Mouse (Mus musculus) urinary bladder, postnatal 4 days (tissue): ENCODE results near the gene Atg5.
"Not testable (repeated sequence)": the region's sequence is repeated elsewhere in the genome, so short reads cannot be mapped to it uniquely, and the experiment has no call there.

Experiments
- DNase-seq, 2 experiments: peaks; one replicate each; pipeline ENCODE4 v3.0.0; 2021 to 2022; ENCODE audit warnings: low spot score in 2 of 2

Atg5 gene

DNA sequence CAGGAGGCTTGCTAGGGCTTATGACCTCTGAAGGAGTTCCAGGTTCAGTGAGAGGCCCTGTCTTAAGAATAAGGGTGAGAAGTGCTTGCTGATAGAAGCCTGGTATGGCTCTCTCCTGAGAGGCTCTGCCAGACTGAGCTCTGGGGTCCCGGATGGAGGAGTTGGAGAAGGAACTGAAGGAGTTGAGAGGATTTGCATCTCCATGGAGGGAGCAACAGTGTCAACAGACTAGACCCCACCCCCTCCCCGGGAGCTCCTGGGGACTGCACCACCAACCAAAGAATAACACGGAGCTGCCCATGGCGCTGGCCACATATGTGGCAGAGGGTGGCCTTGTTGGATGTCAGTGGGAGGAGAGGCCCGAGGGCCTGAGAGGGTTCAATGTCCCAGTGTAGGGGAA, 47.1 kb downstream of the Atg5 start:
- no peak for DNase-seq

DNA sequence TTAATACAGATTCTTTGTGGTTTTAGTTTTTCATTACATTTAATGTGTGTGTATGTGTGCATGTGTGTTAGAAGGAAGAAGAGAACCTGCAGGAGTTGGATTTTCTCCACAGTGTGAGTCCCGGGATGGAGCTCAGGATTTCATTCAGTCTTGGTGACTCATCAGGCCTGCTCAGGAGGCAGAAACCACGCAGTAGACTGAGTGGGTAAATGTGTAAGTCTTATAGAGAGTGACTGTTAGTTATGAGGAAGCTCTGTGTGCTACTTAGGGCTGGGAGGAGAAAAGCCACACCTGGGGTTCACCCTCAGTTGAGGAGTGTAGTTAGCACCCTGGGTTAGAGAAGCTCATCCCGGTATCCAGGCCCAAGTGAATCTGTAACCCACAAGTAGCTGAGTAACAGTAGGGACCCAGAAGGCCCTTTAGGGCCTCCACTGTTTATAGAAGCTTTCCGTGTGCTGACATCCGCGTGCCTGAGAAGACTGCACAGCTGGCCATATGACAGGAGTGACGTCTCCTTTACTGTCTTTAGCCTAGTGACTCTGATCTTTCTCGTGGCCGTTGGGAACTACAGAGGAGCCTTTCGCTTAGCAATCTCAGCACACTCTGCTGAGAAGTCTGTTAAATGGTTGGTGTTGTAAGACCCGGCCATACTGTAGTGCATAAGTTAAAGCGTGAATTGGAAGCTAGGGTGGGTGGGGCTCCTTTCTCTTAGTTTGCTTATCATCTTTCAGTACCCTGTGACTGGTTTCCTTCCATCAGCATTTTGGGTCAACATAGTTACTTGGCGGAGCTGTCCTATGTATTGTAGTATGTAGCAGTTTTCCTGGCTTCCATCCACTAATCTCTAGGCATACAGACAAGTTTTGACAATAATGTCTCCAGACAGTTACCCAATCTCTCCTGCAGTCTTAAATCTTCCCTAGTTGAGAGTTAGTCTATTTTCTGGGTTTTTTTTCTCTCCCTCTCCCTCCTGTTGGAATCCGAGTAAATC, 48.4 kb downstream of the Atg5 start:
- no peak for DNase-seq

DNA sequence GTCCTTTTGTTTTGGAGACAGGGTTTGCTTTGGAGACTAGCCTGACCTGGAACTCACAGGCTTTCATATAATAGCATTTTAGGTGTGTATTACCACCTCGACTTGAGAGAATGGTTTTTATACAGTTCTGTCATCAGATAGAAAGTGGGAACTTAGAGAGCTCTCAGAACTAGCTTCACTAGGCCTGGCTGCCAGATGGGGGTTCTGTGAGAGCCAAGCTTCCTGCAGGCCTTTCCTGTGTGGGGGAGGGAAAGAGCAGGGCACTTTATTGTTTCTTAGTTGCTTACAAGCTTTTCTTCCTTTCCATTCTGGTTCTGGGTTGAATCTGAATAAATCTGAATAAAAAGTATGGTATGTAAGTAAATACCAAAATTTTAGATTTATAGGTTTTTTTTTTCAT, 54.0 kb downstream of the Atg5 start:
- DNase-seq = no peak

DNA sequence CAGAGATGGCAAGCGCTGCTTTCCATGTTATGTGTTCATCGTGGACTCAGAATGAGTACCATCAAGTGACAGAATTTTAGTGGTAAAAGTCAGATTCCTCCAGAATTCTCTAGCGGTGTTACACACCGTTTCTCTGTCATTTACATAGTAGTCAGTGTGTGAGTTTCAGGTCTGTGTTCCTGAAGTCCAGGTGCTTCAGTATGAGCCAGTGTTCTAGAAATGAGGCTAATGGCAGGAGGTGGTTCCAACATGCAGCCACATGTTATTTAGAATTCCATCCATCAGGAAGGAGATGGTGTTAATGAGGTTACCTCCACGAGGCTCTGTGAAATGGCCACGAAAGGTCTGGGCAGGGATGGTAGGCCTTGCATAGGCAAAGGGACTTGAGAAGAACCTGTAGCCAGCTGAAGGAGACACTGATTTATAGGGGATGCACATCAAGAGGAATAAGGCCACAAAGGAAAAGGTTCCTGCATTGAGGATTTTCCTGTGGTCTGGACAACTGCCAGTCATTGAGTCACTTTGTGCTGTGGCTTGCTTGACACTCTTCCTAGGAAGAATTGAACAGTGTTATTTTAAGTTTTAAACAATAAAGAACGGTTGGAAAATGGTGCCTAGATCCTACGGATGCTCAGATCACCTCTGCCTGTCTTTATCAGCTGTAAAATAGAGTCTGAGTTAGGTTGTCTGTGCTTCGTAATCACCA, 55.1 kb downstream of the Atg5 start:
- no peak for DNase-seq

DNA sequence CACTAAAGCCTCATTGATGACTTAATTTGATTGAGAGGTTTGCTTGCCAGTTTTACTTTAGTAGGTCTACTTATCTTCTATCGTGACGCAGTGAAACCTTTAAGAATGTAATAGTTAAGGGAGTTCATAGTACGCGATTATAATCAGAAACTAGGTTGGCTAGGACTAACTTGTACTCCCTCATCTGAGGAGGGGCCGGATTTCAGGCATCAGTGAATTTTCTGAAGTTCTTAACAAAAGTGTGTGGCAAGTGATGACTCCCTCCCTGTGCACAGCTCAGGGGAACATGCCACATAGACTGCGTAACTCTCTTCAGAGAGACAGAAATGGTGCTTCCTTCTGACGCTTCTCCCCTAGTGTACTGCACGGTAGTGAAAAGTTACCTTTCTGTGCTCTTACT, 55.7 kb downstream of the Atg5 start:
- DNase-seq = no peak

DNA sequence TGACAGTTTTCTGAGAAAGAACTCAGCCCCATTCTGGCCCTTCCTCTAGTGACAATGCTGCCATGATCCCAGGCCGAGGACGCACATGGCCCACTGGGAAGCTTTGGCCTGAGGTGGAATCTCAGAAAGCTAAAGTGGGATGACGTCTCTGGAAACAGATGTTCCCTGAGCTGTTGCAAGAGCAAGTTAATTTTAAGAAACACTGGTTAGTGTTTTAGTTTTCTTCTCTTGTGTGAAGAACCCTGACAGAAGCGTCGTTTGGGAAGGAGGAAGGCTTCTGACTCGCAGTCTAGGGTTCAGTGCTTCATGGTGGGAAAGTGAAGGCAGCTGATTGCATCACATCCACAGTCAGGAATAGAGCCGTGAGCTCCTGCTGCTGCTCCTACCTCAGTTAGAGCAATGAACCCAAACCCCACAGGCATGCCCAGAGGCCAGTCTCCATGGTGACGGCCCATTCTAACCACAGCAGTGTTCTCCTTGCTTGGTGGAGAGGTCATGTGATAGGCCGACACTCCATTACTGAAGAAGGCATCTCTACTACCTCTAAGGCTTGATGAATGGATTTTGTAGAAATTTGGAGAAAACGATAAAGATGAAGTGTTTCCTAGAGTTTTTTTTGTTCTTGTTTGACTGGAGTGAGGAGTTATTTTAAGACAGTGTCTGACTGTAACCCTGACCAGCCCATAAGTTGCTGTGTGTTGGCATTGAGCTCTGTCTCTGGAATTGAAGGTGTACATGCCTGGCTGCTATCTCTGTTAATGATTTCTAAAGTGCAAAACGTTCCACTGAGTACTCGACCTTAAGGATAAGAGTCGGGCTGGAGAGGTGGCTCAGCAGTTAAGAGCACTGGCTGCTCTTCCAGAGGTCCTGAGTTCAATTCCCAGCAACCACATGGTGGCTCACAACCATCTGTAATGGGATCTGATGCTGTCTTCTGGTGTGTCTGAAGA, 57.7 kb downstream of the Atg5 start:
- no peak for DNase-seq

DNA sequence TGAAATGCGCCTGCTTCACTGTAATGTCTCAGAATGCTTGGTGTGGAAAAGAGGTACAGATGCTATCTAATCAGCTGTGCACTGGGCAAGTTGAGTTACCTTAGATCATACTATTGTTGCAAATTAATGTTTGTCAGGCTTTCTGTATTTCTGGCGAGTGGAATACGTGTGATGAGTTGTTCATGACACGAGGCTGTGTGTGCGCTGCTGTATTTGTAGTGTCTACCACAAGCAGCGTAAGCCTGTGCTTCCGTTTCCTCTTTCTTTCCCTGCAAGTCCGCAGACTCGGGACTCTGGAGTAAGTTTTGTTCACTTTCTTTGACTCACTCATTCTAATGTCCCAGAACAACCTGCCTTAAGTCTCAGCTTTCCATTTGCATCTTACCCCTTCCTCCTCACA, 58.9 kb downstream of the Atg5 start:
- no peak for DNase-seq

DNA sequence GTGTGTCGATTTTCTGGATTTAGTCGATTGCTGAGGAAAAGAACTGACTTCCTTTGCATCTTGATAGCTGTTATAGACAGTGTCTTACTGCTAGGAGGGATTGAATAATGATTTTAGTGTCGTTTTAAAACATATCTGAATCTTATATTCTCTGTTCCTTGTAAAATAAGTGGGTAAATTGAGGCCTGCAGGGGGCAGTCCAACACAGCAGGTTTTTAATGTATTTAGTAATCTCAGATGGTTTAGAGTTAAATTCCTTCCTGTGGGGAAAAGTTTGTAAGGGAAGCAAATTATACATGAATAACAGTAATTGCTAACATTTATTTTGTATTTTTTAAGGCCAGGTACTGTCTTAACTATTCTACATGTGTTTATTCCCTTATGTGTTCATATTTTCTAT, 60.2 kb downstream of the Atg5 start:
- no peak for DNase-seq

DNA sequence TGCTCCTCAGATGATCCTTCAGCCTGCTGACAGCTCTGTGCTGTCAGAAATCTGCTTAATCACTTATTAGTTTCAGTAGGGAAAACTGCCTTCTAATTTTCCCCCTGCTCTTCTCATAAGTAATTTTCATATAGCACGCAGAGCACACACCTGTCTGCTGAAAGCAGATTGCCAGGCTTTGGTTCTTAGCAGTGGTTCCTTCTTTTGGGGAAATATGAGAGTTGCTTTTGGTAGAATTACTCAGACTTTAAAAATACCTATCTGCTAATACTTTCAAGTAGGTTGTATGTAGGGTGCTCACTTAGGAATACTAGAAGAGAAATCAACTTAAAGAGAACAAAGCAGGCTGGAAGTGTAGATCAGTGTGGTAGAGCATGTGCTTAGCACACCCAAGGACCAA, 62.6 kb downstream of the Atg5 start:
- DNase-seq = no peak

DNA sequence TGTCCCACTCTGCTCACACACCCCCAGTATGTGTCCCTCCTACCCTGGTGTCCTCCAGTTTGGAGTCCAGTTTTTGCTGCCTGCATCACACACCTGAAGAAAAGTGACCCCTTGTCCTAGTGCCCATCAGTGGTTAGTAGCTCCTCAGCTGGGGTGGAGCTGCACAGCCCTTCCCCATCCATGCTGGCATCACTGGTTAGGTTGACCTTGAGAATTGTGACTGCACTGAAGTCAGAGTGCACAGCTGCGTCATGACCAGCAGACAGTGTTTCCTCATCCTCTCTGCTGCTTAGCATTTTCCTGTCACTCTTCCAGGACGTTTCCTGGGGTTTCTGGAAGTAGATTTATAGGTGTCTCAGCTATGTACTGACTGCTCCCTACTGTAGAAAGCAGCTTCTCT, 63.3 kb downstream of the Atg5 start:
- no peak for DNase-seq

DNA sequence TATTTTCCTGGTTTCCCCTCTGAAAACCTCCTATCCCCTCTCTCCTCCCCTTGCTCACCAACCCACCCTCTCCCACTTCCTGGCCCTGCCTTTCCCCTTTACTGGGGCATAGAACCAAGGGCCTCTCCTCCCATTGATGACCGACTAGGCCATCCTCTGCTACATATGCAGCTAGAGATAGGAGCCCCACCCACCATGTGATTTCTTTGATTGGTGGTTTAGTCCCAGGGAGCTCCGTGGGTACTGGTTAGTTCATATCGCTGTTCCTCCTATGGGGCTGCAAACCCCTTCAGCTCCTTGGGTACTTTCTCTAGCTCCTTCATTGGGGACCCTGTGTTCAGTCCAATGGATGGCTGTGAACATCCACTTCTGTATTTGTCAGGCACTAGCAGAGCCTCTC, 64.5 kb downstream of the Atg5 start:
- DNase-seq = not testable (repeated sequence)

DNA sequence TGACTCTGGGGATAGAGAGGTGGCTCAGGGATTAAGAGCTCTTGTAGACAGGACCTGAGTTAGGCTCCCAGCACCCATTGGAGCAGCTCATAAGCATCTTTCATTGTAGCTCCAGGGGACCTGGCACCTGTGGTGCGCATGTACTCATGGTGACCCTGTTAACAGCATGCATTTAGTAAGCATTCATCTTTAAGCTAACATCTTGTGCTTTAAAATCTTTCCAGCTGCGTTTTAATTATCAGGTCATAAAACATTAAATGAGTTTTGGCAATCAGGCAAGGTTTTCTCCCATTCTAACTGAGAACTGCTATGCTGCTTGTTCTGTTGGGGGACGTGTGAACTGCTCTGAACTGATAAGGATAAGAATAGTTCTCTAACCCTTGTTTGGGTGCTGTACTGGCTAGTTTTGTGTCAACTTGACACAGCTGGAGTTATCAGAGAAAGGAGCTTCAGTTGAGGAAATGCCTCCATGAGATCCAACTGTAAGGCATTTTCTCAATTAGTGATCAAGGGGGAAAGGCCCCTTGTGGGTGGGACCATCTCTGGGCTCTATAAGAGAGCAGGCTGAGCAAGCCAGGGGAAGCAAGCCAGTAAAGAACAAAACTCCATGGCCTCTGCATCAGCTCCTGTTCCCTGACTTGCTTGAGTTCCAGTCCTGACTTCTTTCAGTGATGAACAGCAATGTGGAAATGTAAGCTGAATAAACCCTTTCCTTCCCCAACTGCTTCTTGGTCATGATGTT, 68.7 kb downstream of the Atg5 start:
- DNase-seq = not testable (repeated sequence)

DNA sequence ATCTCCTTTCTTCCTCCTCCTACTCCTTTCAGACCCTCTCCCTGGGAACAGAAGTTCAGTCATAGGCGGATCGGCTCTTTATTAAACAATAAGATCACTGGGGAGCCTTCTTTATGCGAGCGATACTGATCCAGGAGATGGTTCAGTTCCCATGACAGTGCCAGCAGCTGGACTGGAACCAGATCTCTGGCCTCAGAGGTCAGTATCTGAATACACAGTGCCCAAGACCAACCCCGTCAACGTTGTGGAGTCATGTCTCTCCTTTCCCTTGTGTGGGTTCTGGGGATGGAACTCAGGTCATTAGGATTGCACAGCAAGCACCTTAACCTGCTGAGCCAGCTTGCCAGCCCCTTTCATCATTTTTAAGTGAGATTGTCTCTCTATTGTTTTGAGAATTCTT, 70.4 kb downstream of the Atg5 start:
- DNase-seq = no peak

DNA sequence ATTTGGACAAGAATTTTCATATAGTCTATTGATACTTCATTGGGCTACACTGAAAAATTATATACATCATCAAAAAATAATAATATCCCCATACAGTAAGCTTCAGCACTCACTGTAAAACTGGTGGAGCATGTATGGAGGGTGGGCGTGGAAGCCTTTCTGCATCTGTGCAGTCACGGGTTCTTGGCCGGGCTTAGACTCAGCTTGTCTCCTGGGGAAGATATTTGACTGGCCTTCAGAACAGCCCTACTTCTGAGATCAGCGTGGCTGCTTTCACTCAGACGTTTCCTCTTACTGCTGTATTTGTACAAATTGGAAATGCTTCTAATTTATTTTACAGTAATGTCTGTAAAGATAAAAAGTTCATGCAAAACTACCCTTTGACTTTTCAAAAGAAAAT, 71.2 kb downstream of the Atg5 start:
- no peak for DNase-seq

DNA sequence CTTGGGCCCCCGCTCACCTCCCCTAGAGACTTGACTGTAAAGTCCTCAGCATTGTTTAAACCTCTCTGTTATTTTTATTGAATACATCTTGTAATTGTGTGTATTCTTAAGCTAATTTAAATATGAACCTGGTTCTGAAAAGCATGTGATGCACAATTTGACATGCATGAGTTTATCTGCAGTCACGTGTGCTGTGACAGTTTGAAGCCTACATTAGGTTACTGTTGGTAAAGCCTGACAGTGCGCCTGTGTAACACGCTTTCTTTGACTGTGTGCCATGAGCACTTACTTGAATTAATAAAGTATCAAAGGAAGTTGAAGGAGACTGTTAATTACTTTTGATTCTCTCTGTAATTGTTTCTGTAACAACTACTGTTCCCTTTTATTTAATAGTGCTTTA, 72.8 kb downstream of the Atg5 start:
- no peak for DNase-seq

DNA sequence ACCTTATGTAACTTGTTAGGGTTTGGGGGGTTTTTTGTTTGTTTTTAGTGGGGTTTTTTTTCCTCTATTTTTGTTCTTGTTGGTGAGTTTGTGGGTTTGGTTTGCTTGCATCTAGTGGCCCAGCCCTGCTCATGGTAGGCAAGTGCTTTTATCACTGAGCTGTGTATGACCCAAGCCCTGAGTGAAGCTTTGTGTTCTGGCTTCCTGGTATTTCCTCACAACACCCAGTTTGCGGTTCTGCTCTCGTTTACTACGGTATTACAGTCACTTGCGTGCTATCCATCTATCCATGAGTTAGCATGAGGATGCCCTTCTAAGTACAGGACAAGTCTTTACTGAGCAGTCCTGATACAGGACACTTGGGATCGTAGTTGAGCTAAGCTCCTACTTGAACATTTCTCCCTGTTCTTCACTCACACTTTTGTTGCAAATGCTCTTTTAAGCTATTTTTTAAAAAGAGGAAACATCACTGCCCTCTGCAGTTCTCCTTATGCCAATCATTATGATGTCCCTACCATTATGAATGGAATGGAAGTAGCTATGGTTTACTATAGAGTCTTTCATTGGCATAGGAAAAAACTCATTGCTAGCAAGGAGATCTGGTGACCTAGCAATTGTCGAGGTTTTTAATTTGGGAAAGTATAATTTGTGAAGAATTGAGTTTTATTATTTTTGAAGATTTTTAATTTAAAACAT, 73.8 kb downstream of the Atg5 start:
- no peak for DNase-seq

DNA sequence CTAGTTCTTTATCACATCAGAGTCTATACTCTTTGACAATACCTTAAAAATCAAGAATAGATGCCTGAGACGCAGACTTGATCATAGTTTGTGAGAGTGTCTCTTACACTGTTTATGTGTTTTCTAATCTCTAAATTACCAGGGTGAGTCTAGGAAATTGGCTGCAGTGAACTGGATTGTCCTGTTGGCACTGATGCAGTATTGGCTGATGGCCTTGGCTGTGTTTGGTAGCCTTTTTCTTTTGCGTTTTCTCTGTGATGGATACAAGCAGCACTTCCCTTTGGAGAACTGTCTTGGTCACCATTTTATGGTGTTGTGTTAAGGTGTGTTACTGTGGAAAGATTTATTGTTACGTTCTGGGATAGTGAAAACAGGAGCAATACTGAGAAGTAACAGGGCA, 75.2 kb downstream of the Atg5 start:
- no peak for DNase-seq

DNA sequence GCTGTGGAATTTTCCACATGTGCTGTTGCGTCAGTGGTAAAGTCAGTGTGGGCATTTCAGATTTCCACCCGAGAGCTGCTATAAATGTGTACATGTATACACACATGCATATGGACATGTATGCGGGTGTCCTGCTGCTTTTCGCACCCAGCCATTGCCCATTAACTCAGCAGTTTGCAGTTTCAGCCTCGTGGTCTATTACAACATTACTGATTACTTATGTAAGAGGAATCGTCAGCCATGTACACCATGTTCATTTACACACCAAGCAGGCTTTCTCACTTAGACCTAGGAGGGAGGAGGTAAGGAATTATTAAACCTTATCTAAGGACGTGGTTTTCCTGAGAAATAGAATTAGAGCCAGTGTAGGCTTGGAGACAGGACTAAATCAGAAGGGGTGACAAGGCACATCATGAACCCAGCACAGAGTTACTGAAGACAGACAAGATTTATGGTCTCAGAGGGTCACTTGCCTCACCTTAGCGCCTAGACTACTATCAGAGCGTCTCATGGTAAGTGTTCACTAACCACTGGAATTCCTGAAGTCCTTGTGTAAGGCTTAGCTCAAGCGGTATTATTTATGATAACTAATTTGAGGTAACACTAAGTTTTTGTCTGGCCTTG, 79.5 kb downstream of the Atg5 start:
- DNase-seq = no peak

DNA sequence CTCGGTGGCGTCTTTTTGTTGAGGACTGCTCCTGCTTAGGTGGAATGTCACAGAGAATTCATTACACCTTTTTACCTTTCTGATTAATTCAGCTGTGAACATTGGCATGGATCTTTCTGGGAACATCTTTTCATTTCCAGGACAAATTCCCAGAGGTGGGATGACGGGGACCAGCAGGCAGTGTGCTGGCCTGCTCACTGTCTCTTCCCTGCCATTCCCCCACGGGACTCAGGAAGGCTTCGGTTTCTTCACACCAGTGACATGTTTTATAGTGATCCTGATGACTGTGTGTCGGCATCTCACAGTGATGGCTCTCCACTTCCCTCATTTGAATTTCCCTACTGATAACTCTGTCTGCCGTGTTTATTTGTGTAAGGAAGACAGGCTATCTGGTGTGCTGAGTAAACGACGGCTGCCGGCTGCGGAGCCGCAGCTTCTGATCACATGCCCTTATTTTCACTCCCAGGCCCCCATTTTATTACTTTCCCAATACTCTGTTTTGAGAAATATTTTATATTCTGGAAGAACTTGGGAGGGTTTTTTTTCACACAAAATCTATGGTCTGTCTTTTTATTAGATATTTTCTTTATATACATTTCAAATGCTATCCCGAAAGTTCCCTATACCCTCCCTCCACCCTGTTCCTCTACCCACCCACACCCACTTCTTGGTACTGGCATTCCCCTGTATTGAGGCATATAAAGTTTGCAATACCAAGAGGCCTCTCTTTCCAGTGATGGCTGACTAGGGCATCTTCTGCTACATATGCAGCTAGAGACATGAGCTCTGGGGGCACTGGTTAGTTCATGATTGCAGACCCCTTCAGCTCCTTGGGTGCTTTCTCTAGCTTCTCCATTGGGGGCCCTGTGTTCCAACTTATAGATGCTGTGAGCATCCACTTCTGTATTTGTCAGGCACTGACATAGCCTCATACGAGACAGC, 80.6 kb downstream of the Atg5 start:
- DNase-seq = no peak
